Mouse (Mus musculus): ENCODE results near the gene Phf14.

The Phf14 gene

DNA sequence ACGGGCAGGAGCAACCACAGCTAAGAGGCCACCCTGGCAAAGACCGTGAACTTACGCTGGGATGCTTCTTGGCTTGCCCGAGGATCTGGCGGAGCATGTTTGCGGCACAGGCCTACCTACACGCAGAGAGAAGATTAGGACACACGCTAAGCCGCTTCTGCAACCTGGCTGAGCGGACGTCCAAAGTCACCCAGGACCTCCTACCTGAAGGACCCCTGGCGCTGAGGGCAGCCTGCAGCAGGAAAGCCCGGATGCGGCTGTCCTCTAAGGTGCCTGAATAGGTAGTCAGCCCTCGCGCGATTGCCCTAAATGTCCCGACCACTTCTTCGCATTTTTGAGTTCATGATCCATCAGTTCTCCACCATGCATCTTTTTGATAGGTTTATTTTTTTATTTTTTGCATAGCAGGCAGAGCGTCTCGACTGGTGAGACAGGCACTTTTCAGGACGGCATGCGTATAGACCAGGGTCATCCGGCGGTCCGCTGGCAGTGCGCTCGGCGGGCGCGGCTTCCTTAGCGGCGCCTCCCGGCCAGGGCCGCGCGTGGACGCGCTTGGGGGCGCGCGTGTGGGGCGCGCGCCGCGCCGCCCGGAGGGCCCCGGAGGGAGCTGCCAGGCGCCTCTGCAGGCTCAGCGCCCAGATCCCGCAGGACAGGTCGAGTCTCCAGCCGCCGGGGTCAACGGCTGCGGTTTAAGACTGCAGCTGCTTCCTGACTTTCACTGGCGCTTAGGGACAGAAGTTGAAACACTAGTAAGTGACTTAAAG is at the start of gene Phf14, which contains the start of gene Ndufa4:
TSS of gene Phf14 (plus strand) at position 541 of the 764 bp plus-strand sequence.
TSS of gene Ndufa4 (minus strand) at position 229 of the 764 bp plus-strand sequence.
- in situ Hi-C loops (cut with MboI, MseI): loop anchor here in 1 of 2 experiments (5.0 to 25.0 kb wide), 2 partner anchors 45 to 1155 kb away; partner anchors contain the start of gene Tmem106b

DNA sequence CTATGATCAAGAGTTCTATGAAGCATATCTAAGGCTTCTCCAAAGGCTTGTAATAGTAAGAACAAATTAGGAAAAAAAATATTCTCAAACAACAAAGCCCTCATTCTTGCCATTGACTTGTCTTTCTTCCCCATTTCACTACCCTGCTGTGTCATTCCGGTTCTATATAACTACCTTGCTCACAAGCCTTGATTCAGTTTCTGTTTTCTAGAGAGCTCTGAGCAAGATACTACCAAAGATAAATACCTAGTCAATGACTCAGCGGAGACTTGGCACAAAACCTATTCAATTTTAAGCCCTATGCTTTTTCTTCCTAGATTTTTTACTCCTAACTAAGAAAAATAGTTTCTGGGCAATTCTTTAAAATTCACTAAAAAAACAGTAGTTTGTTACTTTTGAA is 32.2 kb upstream of the Phf14 start:
- in situ Hi-C loops (cut with MboI, MseI): loop anchor here (5.0 to 10.0 kb wide), 2 partner anchors 61 to 68 kb away; no protein-coding TSS in a partner anchor

DNA sequence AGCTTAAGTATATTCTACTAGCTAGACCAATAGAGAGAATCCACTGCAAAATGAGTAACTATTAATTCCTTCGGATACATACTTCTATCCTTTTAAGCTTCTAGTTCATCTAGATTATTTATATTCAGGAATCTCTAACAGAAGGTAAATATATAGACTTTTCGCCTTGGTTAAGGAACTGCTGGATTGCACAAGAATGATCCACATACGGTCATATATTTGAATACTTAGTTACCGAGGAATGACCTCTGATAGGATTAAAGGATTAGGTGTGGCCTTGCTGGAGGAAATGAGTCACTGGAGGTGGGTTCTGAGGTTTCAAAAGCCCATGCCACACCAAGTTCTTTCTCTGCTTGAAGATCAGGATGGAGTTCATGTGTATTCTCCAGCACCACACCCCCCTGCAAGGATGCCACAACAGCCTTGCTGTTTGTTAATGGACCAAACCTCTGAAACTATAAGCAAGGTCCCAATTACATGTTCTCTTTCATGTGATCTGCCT is 6.7 kb upstream of the Phf14 start:
- in situ Hi-C loops (cut with MboI, MseI): loop anchor here in 1 of 2 experiments (25.0 kb wide), 1 partner anchor 1161 kb away; the partner anchor contains the start of gene Tmem106b

DNA sequence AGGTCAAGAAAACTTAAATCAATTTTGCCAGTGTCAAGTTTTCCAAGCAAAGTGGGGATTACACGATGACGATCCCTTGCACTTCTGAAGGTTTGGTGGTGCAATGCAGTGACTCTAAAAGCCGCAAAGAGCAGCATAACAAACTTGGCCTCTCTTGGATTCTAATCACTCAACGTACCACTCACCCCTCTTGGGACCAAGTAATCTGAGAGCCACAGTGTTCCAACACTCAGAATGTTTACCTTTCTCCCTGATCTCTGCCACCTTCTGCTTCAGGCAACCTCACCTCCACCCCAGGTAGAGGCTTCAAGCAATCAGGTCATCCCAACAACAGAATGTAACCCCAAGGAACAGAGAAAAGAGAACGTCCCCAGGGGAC is 730 bp upstream of the Phf14 start:
- in situ Hi-C loops (cut with MboI, MseI): loop anchor here in 1 of 2 experiments (5.0 to 25.0 kb wide), 2 partner anchors 45 to 1155 kb away; partner anchors contain the start of gene Tmem106b

DNA sequence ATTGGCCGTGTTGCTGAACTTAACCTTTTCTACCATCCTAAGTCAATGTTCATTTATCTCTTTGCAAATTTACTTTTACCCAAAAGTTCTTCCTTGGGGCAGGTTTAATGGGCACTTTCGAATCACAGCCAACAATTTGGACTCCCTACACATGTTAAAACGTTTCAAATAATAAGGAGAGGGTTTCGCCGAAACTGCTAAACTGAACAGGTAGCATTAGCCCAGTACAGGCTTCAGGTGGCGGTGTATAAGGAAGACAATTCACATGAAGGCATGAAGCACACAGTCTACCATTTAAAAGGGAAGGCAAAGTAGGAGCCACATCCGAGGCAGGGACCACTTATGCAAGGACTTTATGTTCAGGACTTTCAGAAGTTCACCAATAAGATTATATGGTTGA is 561 bp downstream of the Phf14 start:
- in situ Hi-C loops (cut with MboI, MseI): loop anchor here in 1 of 2 experiments (5.0 to 25.0 kb wide), 2 partner anchors 46 to 1154 kb away; partner anchors contain the start of gene Tmem106b

DNA sequence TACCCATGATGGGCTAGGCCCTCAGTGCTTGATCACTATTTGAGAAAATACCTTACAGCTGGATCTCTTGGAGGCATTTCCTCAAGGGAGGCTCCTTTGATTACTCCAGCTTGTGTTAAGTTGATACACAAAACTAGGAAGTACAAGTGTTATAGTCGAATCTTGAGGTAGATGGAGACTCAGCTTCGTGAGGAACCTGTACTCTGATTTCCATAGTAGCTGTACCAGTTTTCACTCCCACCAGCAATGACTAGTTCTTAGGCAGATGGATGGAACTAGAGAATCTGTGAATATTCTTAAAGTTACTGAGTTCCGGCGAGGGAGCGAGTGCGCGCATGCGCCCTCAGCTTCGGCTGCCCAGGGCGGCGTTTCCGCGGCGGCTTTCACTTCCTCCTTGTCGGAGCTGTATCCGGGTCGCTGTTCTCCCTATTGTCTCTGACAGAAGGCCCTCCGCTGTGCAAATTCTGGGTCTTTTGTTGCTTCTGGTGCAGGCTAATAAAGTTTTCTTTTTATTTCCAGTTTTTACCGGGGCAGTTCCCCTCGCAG is 18.0 kb downstream of the Phf14 start:
- in situ Hi-C loops (cut with MboI, MseI): no loop called here

DNA sequence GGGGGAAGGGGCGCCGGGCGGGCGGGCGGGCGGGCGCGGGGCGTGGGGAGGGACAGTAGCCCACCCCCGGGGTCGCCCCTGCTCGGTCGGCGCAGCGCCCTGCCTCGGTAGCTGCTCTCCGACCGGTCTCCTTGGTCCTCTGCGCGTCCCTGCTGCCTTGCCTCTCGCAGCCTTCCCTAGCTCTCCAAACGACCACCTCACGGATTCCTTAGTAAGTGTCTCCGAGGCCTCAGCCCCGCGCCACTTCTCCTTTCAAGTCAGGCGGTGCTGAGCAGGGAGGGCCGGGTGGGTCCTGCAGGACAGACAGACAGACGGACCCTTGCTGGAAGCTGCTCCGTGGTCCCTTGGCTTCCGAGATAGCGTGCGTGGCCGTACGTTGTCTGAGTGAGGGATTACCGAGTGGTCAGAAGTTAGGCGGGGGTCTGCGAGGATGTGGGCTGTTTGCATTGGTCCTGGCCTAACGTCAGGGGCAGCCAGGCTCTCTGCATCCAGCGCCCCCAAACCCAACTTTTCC is 18.5 kb downstream of the Phf14 start:
- in situ Hi-C loops (cut with MboI, MseI): no loop called here

DNA sequence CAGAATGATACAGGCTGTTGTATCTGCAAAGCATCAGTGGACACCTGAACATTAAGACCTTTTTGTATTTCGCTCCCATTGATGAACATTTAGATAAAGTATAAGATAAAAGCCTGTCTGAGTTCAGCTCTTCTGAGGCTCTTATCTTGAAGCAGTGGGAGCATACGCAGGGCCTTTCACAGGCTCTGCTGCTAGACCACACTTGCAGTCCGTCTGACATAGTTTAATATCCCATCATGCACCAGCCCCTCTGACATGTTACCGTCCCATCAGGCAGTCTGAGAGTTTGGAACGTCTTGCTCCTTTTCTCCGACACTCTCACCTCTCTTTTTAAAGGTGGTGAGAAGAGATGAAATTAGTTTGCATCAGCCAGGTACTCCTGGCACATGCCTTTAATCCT is 19.9 kb downstream of the Phf14 start:
- in situ Hi-C loops (cut with MboI, MseI): no loop called here

DNA sequence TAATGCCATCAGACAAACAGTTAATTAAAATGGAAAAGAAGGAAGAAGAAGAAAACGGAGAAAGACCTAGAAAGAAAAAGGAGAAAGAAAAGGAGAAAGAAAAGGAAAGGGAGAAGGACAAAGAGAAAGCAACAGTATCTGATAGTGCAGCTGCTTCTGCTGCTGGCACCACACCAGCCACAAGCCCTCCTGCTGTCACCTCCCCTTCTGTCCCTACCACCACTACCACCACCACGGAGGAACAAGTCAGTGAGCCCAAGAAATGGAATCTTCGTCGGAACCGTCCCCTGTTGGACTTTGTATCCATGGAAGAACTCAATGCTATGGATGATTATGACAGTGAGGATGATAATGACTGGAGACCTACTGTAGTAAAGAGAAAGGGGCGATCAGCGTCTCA is 25.8 kb downstream of the Phf14 start:
- in situ Hi-C loops (cut with MboI, MseI): no loop called here

DNA sequence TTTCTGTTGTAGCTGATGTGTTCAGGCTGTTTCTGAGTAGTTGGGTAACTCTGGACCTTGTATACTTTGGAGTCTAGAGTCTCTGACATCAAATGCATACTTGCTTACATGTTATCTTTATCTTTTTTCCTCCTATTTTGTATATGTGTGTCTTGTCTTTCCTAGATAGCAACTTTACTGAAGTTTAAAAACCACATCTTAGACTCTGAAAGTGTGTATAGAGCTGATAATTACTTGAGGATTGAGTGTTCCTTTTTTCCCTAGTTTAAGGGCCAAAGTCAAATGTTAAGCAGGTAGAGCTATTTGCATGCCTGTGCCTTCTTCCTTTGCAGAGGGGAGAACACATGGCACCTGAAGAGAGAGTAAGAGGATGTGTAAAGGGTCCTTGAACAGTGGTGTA is 33.3 kb downstream of the Phf14 start:
- in situ Hi-C loops (cut with MboI, MseI): loop anchor here in 1 of 2 experiments (5.0 kb wide), 1 partner anchor 51 kb away; no protein-coding TSS in a partner anchor

DNA sequence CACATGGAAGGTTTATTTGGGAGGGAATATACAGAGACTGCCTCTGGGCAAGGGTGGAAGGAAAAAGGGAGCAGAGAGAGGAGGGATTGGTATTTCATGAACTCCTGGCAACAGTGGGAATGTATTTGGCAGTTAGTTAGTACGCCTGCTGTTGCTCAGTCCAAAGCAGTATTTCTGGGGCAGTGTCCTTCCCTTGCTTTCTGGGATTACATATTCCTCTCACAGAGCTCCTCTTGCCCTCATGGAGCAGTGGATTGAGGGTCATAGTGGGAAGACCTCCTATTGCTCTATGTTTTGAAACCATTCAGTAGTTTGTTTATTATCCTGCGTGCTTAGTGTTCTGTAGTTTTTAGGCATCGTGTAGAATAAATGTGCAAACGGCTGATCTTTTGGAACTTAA is 34.5 kb downstream of the Phf14 start:
- in situ Hi-C loops (cut with MboI, MseI): loop anchor here in 1 of 2 experiments (5.0 kb wide), 1 partner anchor 50 kb away; no protein-coding TSS in a partner anchor

DNA sequence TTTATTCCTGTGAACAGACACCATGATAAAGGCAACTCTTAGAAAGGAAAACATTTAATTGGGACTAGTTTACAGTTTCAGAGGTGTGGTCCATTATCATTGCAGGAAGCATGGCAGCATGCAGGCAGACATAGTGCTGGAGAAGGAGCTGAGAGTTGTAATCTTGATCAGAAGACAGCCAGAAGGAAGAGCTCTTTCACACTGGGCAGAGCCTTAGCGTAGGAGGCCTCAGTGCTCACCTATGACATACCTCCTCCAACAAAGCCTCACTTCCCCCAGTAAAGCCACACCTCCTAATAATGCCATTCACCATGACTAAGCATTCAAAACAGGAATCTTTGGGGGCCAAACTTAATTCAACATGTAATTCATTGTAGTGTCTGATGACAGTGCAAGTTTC is 40.5 kb downstream of the Phf14 start:
- in situ Hi-C loops (cut with MboI, MseI): no loop called here

DNA sequence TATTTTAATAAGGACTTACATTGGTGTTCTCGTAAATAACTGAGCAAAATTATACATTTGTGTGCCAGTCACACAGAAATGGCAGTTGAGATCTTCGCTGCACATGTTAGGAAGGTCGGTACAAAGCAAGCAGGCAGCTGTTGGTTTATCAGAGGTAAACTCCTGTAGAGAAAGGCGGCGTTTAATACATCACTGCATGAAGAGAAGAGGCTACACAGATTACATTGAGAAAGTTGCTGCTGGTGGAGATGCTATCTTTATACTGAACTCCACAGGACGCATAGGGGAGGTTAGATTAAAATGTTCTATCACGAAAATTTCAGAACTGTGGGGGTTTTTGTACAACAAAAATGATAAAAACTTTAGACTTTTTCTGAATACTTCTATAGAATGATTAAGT is 52.6 kb downstream of the Phf14 start:
- in situ Hi-C loops (cut with MboI, MseI): no loop called here

DNA sequence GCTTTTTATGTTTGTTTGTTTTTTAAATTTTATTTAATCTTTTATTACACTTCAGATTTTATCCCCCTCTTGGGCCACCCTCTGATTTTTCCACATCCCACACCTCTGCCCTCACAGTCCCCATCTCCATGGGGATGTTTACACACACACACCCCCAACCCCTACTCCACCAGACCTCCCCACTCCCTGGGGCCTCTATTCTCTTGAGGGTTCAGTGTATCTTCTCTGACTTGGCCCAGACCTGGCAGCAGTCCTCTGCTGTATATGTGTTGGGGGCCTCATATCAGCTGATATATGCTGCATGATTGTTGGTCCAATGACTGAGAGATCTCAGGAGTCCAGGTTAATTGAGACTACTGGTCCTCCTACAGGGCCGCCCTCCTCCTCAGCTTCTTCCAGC is 86.2 kb downstream of the Phf14 start:
- in situ Hi-C loops (cut with MboI, MseI): loop anchor here in 1 of 2 experiments (5.0 kb wide), 1 partner anchor 51 kb away; no protein-coding TSS in a partner anchor

DNA sequence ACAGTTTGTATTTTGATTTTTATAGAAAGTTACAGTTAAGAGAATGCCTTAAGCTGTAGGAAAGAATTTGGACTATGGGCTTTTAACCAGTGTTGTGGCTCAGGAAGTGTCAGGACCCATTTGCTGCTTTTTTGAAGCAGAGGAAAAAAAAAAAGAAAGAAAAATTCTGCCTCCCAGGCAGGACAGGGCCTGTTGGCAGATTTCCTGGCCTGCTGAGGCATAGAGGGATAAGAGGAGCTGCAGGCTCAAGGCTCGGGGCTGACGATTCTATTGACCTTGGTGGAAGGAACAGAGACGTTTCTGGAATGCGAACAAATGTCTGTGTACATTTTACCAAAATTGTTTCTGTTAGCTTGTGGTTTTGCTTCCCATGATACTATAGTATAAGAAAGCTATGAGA is 91.0 kb downstream of the Phf14 start:
- in situ Hi-C loops (cut with MboI, MseI): no loop called here

DNA sequence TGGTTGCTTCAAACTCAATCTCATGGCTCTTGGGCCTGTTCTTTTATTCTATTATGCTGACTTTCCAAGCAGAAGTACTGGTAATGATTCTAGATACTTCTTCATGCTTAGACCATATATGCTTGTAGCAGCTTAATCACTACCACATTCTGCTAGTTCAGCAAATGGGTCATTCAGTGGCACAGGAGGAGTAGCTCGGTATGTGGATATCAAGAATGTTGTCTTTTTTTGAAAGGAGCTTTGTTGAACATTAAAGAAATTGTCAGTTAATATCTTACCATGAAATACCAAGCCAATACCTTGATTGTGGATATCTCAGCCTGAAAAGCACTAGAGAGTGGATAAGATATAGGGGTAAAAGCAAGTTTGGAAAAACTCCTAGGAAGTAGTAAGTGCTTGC is 91.9 kb downstream of the Phf14 start:
- in situ Hi-C loops (cut with MboI, MseI): no loop called here

DNA sequence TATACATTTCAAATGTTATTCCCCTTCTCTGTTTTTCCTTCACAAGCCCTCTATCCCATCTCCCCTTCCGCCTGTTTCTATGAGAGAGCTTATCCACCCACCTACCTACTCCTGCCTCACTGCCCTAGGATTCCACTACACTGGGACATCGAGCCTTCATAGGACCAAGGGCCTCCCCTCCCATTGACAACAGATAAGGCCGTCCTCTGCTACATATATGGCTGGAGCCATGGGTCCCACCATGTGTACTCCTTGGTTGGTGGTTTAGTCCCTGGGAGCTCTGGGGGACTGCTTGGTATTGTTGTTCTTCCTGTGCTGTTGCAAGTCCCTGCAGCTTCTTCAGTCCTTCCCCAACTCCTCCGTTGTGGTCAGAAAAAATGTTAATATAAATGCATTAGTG is 97.8 kb downstream of the Phf14 start:
- in situ Hi-C loops (cut with MboI, MseI): no loop called here

DNA sequence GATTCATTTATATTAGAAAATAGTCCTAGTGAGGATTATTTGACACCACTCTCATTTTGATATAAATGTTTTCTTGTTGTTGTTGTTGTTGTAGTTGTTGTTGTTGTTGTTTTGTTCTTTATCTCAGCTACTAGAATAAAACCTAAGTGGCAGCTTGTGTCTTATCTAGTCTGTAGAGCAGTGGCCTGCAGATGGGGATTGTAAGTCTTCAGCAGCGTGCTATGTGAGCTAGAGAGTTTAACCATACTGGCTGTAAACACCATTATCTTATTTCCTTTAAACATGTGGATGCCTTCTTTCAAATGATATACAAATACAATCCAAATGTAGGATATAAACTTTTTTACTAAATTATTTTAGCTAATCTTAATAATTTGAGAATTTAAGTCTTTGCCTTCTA is 98.4 kb downstream of the Phf14 start:
- in situ Hi-C loops (cut with MboI, MseI): no loop called here

DNA sequence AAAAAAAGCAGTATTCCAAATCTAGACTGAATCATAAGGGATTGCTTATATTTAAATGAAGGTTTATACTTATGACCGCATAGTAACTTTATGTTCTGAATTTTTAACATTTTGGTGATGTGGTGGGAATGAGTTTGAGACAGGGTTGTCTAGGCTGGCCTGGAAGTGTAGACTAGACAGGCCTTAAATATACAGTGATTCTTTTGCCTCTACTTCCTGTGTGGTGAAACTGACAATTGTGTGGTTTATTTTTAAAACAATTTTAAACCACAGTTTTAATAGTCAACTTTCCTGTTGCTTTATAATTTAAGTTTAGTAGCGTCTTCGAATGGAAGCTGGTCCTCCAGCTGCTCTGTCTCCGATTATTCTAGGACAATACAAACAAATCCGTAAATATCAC is 104.5 kb downstream of the Phf14 start:
- in situ Hi-C loops (cut with MboI, MseI): no loop called here

DNA sequence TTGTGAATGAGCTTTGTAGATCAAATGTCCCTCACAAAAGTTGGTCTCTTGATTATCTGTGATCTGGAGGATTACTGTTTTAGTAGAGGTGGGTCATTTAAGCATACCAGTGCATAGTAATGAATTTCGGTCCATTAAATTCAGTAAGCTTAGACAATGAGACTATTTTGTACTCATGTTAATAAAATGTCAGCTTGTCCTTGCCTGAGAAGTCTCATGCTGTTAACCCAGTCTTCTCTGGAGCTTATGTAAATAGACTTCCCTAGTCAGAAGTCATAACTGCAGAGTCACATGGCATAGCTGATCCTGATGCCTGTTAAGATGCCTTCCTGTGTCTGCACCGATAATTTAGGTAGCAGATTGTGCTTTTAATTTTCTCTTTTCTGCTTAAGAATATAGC is 106.4 kb downstream of the Phf14 start:
- in situ Hi-C loops (cut with MboI, MseI): no loop called here

DNA sequence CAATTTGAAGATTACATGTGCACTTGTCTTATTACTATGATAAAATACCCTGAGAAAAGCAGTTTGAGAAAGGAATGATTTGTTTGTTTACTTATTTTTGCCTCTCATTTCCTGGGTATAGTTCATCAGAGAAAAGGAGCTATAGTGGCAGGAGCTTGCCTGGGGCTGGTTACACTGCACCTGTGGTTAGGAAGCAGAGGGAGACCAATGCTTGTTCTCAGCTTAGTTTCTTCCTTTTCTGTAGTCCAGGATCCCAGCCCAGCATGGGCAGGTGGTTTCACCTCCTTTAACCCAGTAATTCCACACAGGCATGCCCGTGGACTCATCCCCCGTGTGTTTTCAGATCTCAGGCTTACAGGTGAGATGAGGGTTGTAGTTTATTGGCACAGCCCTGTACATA is 107.1 kb downstream of the Phf14 start:
- in situ Hi-C loops (cut with MboI, MseI): no loop called here

DNA sequence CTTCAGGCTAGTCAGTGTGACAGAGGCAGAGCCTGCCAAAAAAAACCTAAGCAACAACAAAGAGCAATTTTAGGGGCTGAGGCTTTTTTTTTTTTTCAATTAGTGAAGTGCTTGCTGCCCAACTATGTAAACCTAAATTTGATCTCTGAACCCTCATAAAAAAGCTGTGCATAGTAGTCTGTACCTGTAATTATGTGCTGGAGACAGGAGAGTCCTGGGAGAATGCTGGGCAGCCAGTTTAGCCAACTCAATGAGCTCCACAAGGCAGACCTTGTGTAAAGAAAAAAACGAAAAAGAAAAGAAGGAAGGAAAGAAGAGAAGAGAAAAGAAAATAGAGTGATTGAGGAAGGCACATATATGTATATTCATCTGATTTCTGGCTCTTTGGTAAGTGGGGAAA is 112.1 kb downstream of the Phf14 start:
- in situ Hi-C loops (cut with MboI, MseI): no loop called here

Measured in T-helper 17 cell (primary cell).